Mouse (Mus musculus): ENCODE results near the gene Amigo2. TPM values are rescaled to one million over a fixed set of nuclear protein-coding genes. Genes with fewer than 3 reads are reported as not detected.
"Not testable (repeated sequence)": the region's sequence is repeated elsewhere in the genome, so short reads cannot be mapped to it uniquely, and the experiment has no call there.

The Amigo2 gene
- polyA plus RNA-seq, 1 experiment from 2014 or later, result 11.4 TPM

GRCm38 (mm10) chr15:97234076-97234475, 13.0 kb downstream of the Amigo2 start:
- Histone ChIP-seq H3K4me3 (ENCODE audit: low read length) (no peak overlapping the region), H3K27ac (ENCODE audit: low read length) (no peak overlapping the region), H3K4me2 (replicated peaks; ENCODE audit: low read depth, low read length) (no peak overlapping the region), H3K9ac (replicated peaks; ENCODE audit: low read length) (no peak overlapping the region), H3K4me1 (ENCODE audit: insufficient read depth, low read length) (no peaks in the 10 kb centered on the region), H3K36me3 (ENCODE audit: insufficient read depth, low read length) (no peaks in the 10 kb centered on the region), H3K27me3 (ENCODE audit: insufficient read depth, low read length) (no peaks in the 10 kb centered on the region), H3K9me3 (ENCODE audit: low read length) (peaks cover 5% of the 10 kb centered on the region)
- WGBS, result 85% methylated on average over 6 of the region's 6 CpGs
- ATAC-seq (ENCODE audit: low FRiP score, low TSS enrichment), result no peak

- 83% methylated on average over 11 of the region's 11 CpGs for WGBS
- Histone ChIP-seq H3K4me1 (ENCODE audit: insufficient read depth, low read length) (no peaks in the 10 kb centered on the region), H3K4me3 (ENCODE audit: low read length) (no peak overlapping the region), H3K9me3 (ENCODE audit: low read length) (peaks cover 5% of the 10 kb centered on the region), H3K36me3 (ENCODE audit: insufficient read depth, low read length) (no peaks in the 10 kb centered on the region), H3K9ac (replicated peaks; ENCODE audit: low read length) (no peak overlapping the region), H3K27ac (ENCODE audit: low read length) (no peak overlapping the region), H3K4me2 (replicated peaks; ENCODE audit: low read depth, low read length) (no peak overlapping the region), H3K27me3 (ENCODE audit: insufficient read depth, low read length) (no peaks in the 10 kb centered on the region)
- ATAC-seq (ENCODE audit: low FRiP score, low TSS enrichment), result no peak
Measured at GRCm38 (mm10) chr15:97229494-97230077, 17.5 kb downstream of the Amigo2 start.

GRCm38 (mm10) chr15:97224003-97224402, 23.1 kb downstream of the Amigo2 start:
- Histone ChIP-seq H3K27ac (ENCODE audit: low read length) (peak overlapping the region; percentile 0; the same call in 1 of the 2 replicates), H3K27me3 (ENCODE audit: insufficient read depth, low read length) (no peaks in the 10 kb centered on the region), H3K9me3 (ENCODE audit: low read length) (peaks cover 5% of the 10 kb centered on the region; the same call in 1 of the 2 replicates), H3K4me3 (ENCODE audit: low read length) (no peak overlapping the region), H3K4me2 (replicated peaks; ENCODE audit: low read depth, low read length) (peak overlapping the region; percentile 32), H3K4me1 (ENCODE audit: insufficient read depth, low read length) (peaks cover 8% of the 10 kb centered on the region; the same call in 1 of the 2 replicates), H3K9ac (replicated peaks; ENCODE audit: low read length) (no peak overlapping the region), H3K36me3 (ENCODE audit: insufficient read depth, low read length) (no peaks in the 10 kb centered on the region)
- peak; percentile 59; the same call in 1 of the 2 replicates for ATAC-seq (ENCODE audit: low FRiP score, low TSS enrichment)
- WGBS, result 16% methylated on average over 8 of the region's 8 CpGs

GRCm38 (mm10) chr15:97223431-97223830, 23.7 kb downstream of the Amigo2 start:
- no peak overlapping the region for H3K4me3 ChIP-seq (ENCODE audit: low read length)
- ATAC-seq (ENCODE audit: low FRiP score, low TSS enrichment), result no peak
- H3K4me1 ChIP-seq (ENCODE audit: insufficient read depth, low read length), result peaks cover 8% of the 10 kb centered on the region; the same call in 1 of the 2 replicates
- WGBS, result 46% methylated on average over 10 of the region's 10 CpGs
- no peaks in the 10 kb centered on the region for H3K36me3 ChIP-seq (ENCODE audit: insufficient read depth, low read length)
- H3K4me2 ChIP-seq (replicated peaks; ENCODE audit: low read depth, low read length), result peak overlapping the region; percentile 32
- peaks cover 5% of the 10 kb centered on the region; the same call in 1 of the 2 replicates for H3K9me3 ChIP-seq (ENCODE audit: low read length)
- no peaks in the 10 kb centered on the region for H3K27me3 ChIP-seq (ENCODE audit: insufficient read depth, low read length)
- peak overlapping the region; percentile 51; the same call in 1 of the 2 replicates for H3K27ac ChIP-seq (ENCODE audit: low read length)
- no peak overlapping the region for H3K9ac ChIP-seq (replicated peaks; ENCODE audit: low read length)

GRCm38 (mm10) chr15:97216843-97217242, 30.2 kb downstream of the Amigo2 start:
- no peak overlapping the region for H3K4me2 ChIP-seq (replicated peaks; ENCODE audit: low read depth, low read length)
- no peaks in the 10 kb centered on the region for H3K4me1 ChIP-seq (ENCODE audit: insufficient read depth, low read length)
- H3K27me3 ChIP-seq (ENCODE audit: insufficient read depth, low read length), result no peaks in the 10 kb centered on the region
- no peaks in the 10 kb centered on the region for H3K36me3 ChIP-seq (ENCODE audit: insufficient read depth, low read length)
- WGBS, result 97% methylated on average over 5 of the region's 5 CpGs
- H3K27ac ChIP-seq (ENCODE audit: low read length), result no peak overlapping the region
- ATAC-seq (ENCODE audit: low FRiP score, low TSS enrichment), result no peak
- H3K4me3 ChIP-seq (ENCODE audit: low read length), result no peak overlapping the region
- no peak overlapping the region for H3K9ac ChIP-seq (replicated peaks; ENCODE audit: low read length)
- no peaks in the 10 kb centered on the region for H3K9me3 ChIP-seq (ENCODE audit: low read length)

- H3K9ac ChIP-seq (replicated peaks; ENCODE audit: low read length), result no peak overlapping the region
- ATAC-seq (ENCODE audit: low FRiP score, low TSS enrichment), result no peak
- WGBS, result 79% methylated on average over 17 of the region's 17 CpGs
Measured at GRCm38 (mm10) chr15:97212501-97213477, 34.3 kb downstream of the Amigo2 start.

GRCm38 (mm10) chr15:97209754-97210153, 37.3 kb downstream of the Amigo2 start:
- H3K27me3 ChIP-seq (ENCODE audit: insufficient read depth, low read length); H3K27ac ChIP-seq (ENCODE audit: low read length); H3K4me2 ChIP-seq (replicated peaks; ENCODE audit: low read depth, low read length); ATAC-seq (ENCODE audit: low FRiP score, low TSS enrichment); H3K4me1 ChIP-seq (ENCODE audit: insufficient read depth, low read length); H3K9ac ChIP-seq (replicated peaks; ENCODE audit: low read length); H3K9me3 ChIP-seq (ENCODE audit: low read length); H3K36me3 ChIP-seq (ENCODE audit: insufficient read depth, low read length); H3K4me3 ChIP-seq (ENCODE audit: low read length): not testable (repeated sequence)
- 82% methylated on average over 3 of the region's 3 CpGs for WGBS

More at GRCm38 (mm10) chr15:97212501-97213477, 34.3 kb downstream of the Amigo2 start:
- Histone ChIP-seq H3K27me3 (ENCODE audit: insufficient read depth, low read length) (no peaks in the 10 kb centered on the region), H3K4me2 (replicated peaks; ENCODE audit: low read depth, low read length) (no peak overlapping the region), H3K4me3 (ENCODE audit: low read length) (no peak overlapping the region), H3K9me3 (ENCODE audit: low read length) (no peaks in the 10 kb centered on the region), H3K27ac (ENCODE audit: low read length) (no peak overlapping the region), H3K36me3 (ENCODE audit: insufficient read depth, low read length) (no peaks in the 10 kb centered on the region), H3K4me1 (ENCODE audit: insufficient read depth, low read length) (no peaks in the 10 kb centered on the region)

GRCm38 (mm10) chr15:97206506-97206905, 40.6 kb downstream of the Amigo2 start:
- H3K27me3 ChIP-seq (ENCODE audit: insufficient read depth, low read length), result no peaks in the 10 kb centered on the region
- ATAC-seq (ENCODE audit: low FRiP score, low TSS enrichment), result no peak
- no peaks in the 10 kb centered on the region for H3K4me1 ChIP-seq (ENCODE audit: insufficient read depth, low read length)
- no peak overlapping the region for H3K4me2 ChIP-seq (replicated peaks; ENCODE audit: low read depth, low read length)
- no peak overlapping the region for H3K27ac ChIP-seq (ENCODE audit: low read length)
- H3K36me3 ChIP-seq (ENCODE audit: insufficient read depth, low read length), result no peaks in the 10 kb centered on the region
- no peak overlapping the region for H3K4me3 ChIP-seq (ENCODE audit: low read length)
- WGBS, result 96% methylated on average over 8 of the region's 8 CpGs
- H3K9me3 ChIP-seq (ENCODE audit: low read length), result no peaks in the 10 kb centered on the region
- H3K9ac ChIP-seq (replicated peaks; ENCODE audit: low read length), result no peak overlapping the region

- Histone ChIP-seq H3K27me3 (ENCODE audit: insufficient read depth, low read length) (no peaks in the 10 kb centered on the region), H3K9me3 (ENCODE audit: low read length) (no peaks in the 10 kb centered on the region), H3K9ac (replicated peaks; ENCODE audit: low read length) (no peak overlapping the region), H3K27ac (ENCODE audit: low read length) (no peak overlapping the region), H3K4me3 (ENCODE audit: low read length) (no peak overlapping the region), H3K4me1 (ENCODE audit: insufficient read depth, low read length) (no peaks in the 10 kb centered on the region), H3K36me3 (ENCODE audit: insufficient read depth, low read length) (no peaks in the 10 kb centered on the region), H3K4me2 (replicated peaks; ENCODE audit: low read depth, low read length) (no peak overlapping the region)
- 89% methylated on average over 10 of the region's 10 CpGs for WGBS
- ATAC-seq (ENCODE audit: low FRiP score, low TSS enrichment), result no peak
Measured at GRCm38 (mm10) chr15:97205776-97206175, 41.3 kb downstream of the Amigo2 start.

- Histone ChIP-seq H3K36me3 (ENCODE audit: insufficient read depth, low read length) (no peaks in the 10 kb centered on the region), H3K9ac (replicated peaks; ENCODE audit: low read length) (no peak overlapping the region), H3K9me3 (ENCODE audit: low read length) (no peaks in the 10 kb centered on the region), H3K27ac (ENCODE audit: low read length) (no peak overlapping the region), H3K4me1 (ENCODE audit: insufficient read depth, low read length) (no peaks in the 10 kb centered on the region), H3K4me2 (replicated peaks; ENCODE audit: low read depth, low read length) (no peak overlapping the region), H3K4me3 (ENCODE audit: low read length) (no peak overlapping the region), H3K27me3 (ENCODE audit: insufficient read depth, low read length) (no peaks in the 10 kb centered on the region)
- 78% methylated on average over 3 of the region's 3 CpGs for WGBS
- ATAC-seq (ENCODE audit: low FRiP score, low TSS enrichment), result no peak
Measured at GRCm38 (mm10) chr15:97204889-97205288, 42.2 kb downstream of the Amigo2 start.

All from kidney, embryonic 16.5 days (tissue).